Mouse (Mus musculus) liver, postnatal 0 days (tissue): ENCODE results near the gene Olfr1046.

Source experiments
- CTCF ChIP-seq: sonication (generic); IDR thresholded peaks from 2 replicates; pipeline ENCODE4 v1.5.1; 2016; ENCODE audit warnings: antibody characterized with exemption, low read depth
- EP300 ChIP-seq: IDR thresholded peaks from 2 replicates; pipeline ENCODE4 v1.6.1; 2016; ENCODE audit warnings: antibody characterized with exemption, low read depth, mild to moderate bottlenecking

GRCm38 (mm10) chr2:86202909-86203308 lies 16.2 kb downstream of the Olfr1046 start, which contains the start of gene Olfr1045:
- no peak for TF ChIP-seq CTCF
- TF ChIP-seq EP300, result no peak
